In genomic region chr3:116804746-116805285, GRCm38 (mm10) we compare ENCODE assay signal across 13 mouse cellular contexts. TPM values are rescaled to one million over a fixed set of nuclear protein-coding genes. Genes with fewer than 3 reads are reported as not detected.
DNase-seq lines count a peak whose midpoint lies in the region; ATAC-seq and TF ChIP-seq lines count a peak whose summit lies in the region.
"Had no signal": no experiment of that assay in that cellular context is flagged by ENCODE, and none has a peak within 500 bp of the region (broad histone marks: within the 10 kb centered on the region; RNA-seq: fewer than 3 reads in every experiment).

No protein-coding gene starts in this region.

- ATAC-seq in heart, embryonic 13.5 days (ENCODE audit: extremely low read depth, insufficient number of reproducible peaks, low FRiP score, low TSS enrichment), result no peak
- ATAC-seq in liver, postnatal 0 days, result no peak
- no peak for ATAC-seq in liver, embryonic 12.5 days
- ATAC-seq in neural tube, embryonic 12.5 days (ENCODE audit: low FRiP score, low read depth), result no peak
- ATAC-seq in erythroid progenitor cell, adult 5-6 weeks (replicated peaks; ENCODE audit: low FRiP score, poor library complexity, severe bottlenecking), result no peak
- no peak for ATAC-seq in activated CD4-positive, CD25-positive, alpha-beta regulatory T cell, adult 4 months

- H3K27ac ChIP-seq in heart, embryonic 13.5 days (replicated peaks), result peak overlapping the region; percentile 41; the same call in 1 of the 2 replicates
- 0 out of 2 replicates have a peak overlapping the region, but pooled peaks have one; percentile 11 for H3K27ac ChIP-seq in liver, postnatal 0 days (ENCODE audit: low read depth)
- H3K27ac ChIP-seq in liver, embryonic 12.5 days, result no peak overlapping the region
- peak overlapping the region; percentile 53; the same call in 1 of the 2 replicates for H3K27ac ChIP-seq in forebrain, embryonic 10.5 days
- H3K27ac ChIP-seq in neural tube, embryonic 12.5 days, result no peak overlapping the region

- TF ChIP-seq EP300 in liver, postnatal 0 days (IDR thresholded peaks at IDR 0.05; ENCODE audit: low read depth), result no peak

- 55% methylated on average over 6 of the region's 6 CpGs for WGBS in heart, embryonic 13.5 days
- 73% methylated on average over 6 of the region's 6 CpGs for WGBS in liver, postnatal 0 days (ENCODE audit: insufficient replicate concordance)
- 74% methylated on average over 6 of the region's 6 CpGs for WGBS in liver, embryonic 12.5 days (ENCODE audit: insufficient replicate concordance)
- WGBS in forebrain, embryonic 10.5 days, result 42% methylated on average over 6 of the region's 6 CpGs
- WGBS in neural tube, embryonic 12.5 days, result 15% methylated on average over 6 of the region's 6 CpGs

- peak overlapping the region; percentile 85 for H3K4me2 ChIP-seq in heart, embryonic 13.5 days
- H3K4me2 ChIP-seq in liver, postnatal 0 days (ENCODE audit: low read depth, low read length), result 0 out of 2 replicates have a peak overlapping the region, but pooled peaks have one; percentile 91
- H3K4me2 ChIP-seq in liver, embryonic 12.5 days, result no peak overlapping the region
- H3K4me2 ChIP-seq in neural tube, embryonic 12.5 days (replicated peaks), result peak overlapping the region; percentile 45
- H3K4me2 ChIP-seq: liver, embryonic 11.5 days had no signal

- TF ChIP-seq CTCF in liver, postnatal 0 days (IDR thresholded peaks at IDR 0.05; ENCODE audit: low read depth), result no peak

- H3K9me3 ChIP-seq in heart, embryonic 13.5 days, result no peaks in the 10 kb centered on the region
- no peaks in the 10 kb centered on the region for H3K9me3 ChIP-seq in liver, postnatal 0 days (ENCODE audit: low read length)
- no peaks in the 10 kb centered on the region for H3K9me3 ChIP-seq in liver, embryonic 12.5 days (replicated peaks)
- no peaks in the 10 kb centered on the region for H3K9me3 ChIP-seq in forebrain, embryonic 10.5 days
- H3K9me3 ChIP-seq in neural tube, embryonic 12.5 days, result no peaks in the 10 kb centered on the region

- H3K36me3 ChIP-seq in heart, embryonic 13.5 days, result peaks cover 27% of the 10 kb centered on the region
- H3K36me3 ChIP-seq in liver, postnatal 0 days (replicated peaks; ENCODE audit: insufficient read depth, low read length), result peaks cover 6% of the 10 kb centered on the region
- peaks cover 4% of the 10 kb centered on the region; the same call in 1 of the 2 replicates for H3K36me3 ChIP-seq in liver, embryonic 12.5 days
- H3K36me3 ChIP-seq in forebrain, embryonic 10.5 days (replicated peaks), result no peaks in the 10 kb centered on the region
- no peaks in the 10 kb centered on the region for H3K36me3 ChIP-seq in neural tube, embryonic 12.5 days

- no peak for DNase-seq in heart, adult 9 months (ENCODE audit: low spot score in 2 of 2)
- DNase-seq in liver, postnatal 0 days, result no peak
- no peak for DNase-seq in forebrain, embryonic 10.5 days (ENCODE audit: extremely low spot score, low spot score)
- DNase-seq: cerebellum, adult 11-12 months; thymus, postnatal 4 days had no signal

- H3K4me1 ChIP-seq in heart, embryonic 13.5 days, result peaks cover 51% of the 10 kb centered on the region
- H3K4me1 ChIP-seq in liver, postnatal 0 days (ENCODE audit: insufficient read depth), result peaks cover 36% of the 10 kb centered on the region
- H3K4me1 ChIP-seq in liver, embryonic 12.5 days, result peaks cover 33% of the 10 kb centered on the region
- H3K4me1 ChIP-seq in forebrain, embryonic 10.5 days, result peaks cover 33% of the 10 kb centered on the region
- H3K4me1 ChIP-seq in neural tube, embryonic 12.5 days, result peaks cover 17% of the 10 kb centered on the region

- peak overlapping the region; percentile 42 for H3K9ac ChIP-seq in heart, embryonic 13.5 days
- no peak overlapping the region for H3K9ac ChIP-seq in liver, postnatal 0 days (replicated peaks)
- H3K9ac ChIP-seq in liver, embryonic 12.5 days, result no peak overlapping the region
- H3K9ac ChIP-seq in neural tube, embryonic 12.5 days, result 0 out of 2 replicates have a peak overlapping the region, but pooled peaks have one; percentile 38

- H3K4me3 ChIP-seq in heart, embryonic 13.5 days, result peak overlapping the region; percentile 28
- no peak overlapping the region for H3K4me3 ChIP-seq in liver, postnatal 0 days (ENCODE audit: low read depth, low read length)
- no peak overlapping the region for H3K4me3 ChIP-seq in liver, embryonic 12.5 days
- H3K4me3 ChIP-seq in forebrain, embryonic 10.5 days, result peak overlapping the region; percentile 14; the same call in 1 of the 2 replicates
- H3K4me3 ChIP-seq in neural tube, embryonic 12.5 days, result no peak overlapping the region
- H3K4me3 ChIP-seq: erythroblast, embryonic 14.5 days had no signal

- H3K27me3 ChIP-seq in heart, embryonic 13.5 days (replicated peaks), result no peaks in the 10 kb centered on the region
- no peaks in the 10 kb centered on the region for H3K27me3 ChIP-seq in liver, postnatal 0 days (ENCODE audit: insufficient read depth, low read length)
- no peaks in the 10 kb centered on the region for H3K27me3 ChIP-seq in liver, embryonic 12.5 days (replicated peaks)
- no peaks in the 10 kb centered on the region for H3K27me3 ChIP-seq in forebrain, embryonic 10.5 days (ENCODE audit: poor library complexity, severe bottlenecking)
- no peaks in the 10 kb centered on the region for H3K27me3 ChIP-seq in neural tube, embryonic 12.5 days (replicated peaks)
- H3K27me3 ChIP-seq: CH12.LX had no signal

RNA-seq across cellular contexts. Expression of gene Agl, which starts 3.1 kb away (rescaled TPM):
- polyA plus RNA-seq in heart, embryonic 13.5 days (2015; fragmentation: Nextera tagmentation; extraction: Ambion mirVana), result 43.3 and 44.3 TPM in 2 replicates
- 8.4 and 9.1 TPM in 2 replicates for polyA plus RNA-seq in liver, postnatal 0 days (2015; fragmentation: Nextera tagmentation; extraction: Ambion mirVana)
- polyA plus RNA-seq in liver, embryonic 12.5 days (2016; fragmentation: Nextera tagmentation; extraction: Ambion mirVana), result 7.1 and 7.4 TPM in 2 replicates
- 9.9 and 11.0 TPM in 2 replicates for polyA plus RNA-seq in forebrain, embryonic 10.5 days (2016; fragmentation: Nextera tagmentation; extraction: Ambion mirVana)
- 17.7 and 19.0 TPM in 2 replicates for polyA plus RNA-seq in neural tube, embryonic 12.5 days (2016; fragmentation: Nextera tagmentation; extraction: Ambion mirVana)
- total RNA-seq in erythroid progenitor cell, adult 5-6 weeks (2015; ENCODE audit: low replicate concordance), result 3.4 and 9.7 TPM in 2 replicates
- 1.0 and 2.9 TPM in 2 replicates for total RNA-seq in erythroid progenitor cell, adult 5-6 weeks (2017; ENCODE audit: low replicate concordance)
- 1 to 10 TPM; 1.8 to 2.6 TPM for polyA plus RNA-seq in activated CD4-positive, CD25-positive, alpha-beta regulatory T cell, adult 4 months (2017; shearing (Covaris generic))
- polyA plus RNA-seq: erythroblast, embryonic 14.5 days had no signal

RNA-seq across cellular contexts. Expression of gene Frrs1, which starts 54.4 kb away (rescaled TPM):
- 17.1 and 18.1 TPM in 2 replicates for polyA plus RNA-seq in heart, embryonic 13.5 days (2015; fragmentation: Nextera tagmentation; extraction: Ambion mirVana)
- 20.6 and 22.7 TPM in 2 replicates for polyA plus RNA-seq in liver, postnatal 0 days (2015; fragmentation: Nextera tagmentation; extraction: Ambion mirVana)
- polyA plus RNA-seq in liver, embryonic 12.5 days (2016; fragmentation: Nextera tagmentation; extraction: Ambion mirVana), result 46.0 and 48.3 TPM in 2 replicates
- polyA plus RNA-seq in forebrain, embryonic 10.5 days (2016; fragmentation: Nextera tagmentation; extraction: Ambion mirVana), result 14.7 and 16.3 TPM in 2 replicates
- polyA plus RNA-seq in neural tube, embryonic 12.5 days (2016; fragmentation: Nextera tagmentation; extraction: Ambion mirVana), result 3.7 and 4.0 TPM in 2 replicates
- total RNA-seq in erythroid progenitor cell, adult 5-6 weeks (2015; ENCODE audit: low replicate concordance), result 15.9 and 23.5 TPM in 2 replicates
- 9.6 and 16.8 TPM in 2 replicates for total RNA-seq in erythroid progenitor cell, adult 5-6 weeks (2017; ENCODE audit: low replicate concordance)
- 10 to 100 TPM; 13.8 to 26.3 TPM for polyA plus RNA-seq in activated CD4-positive, CD25-positive, alpha-beta regulatory T cell, adult 4 months (2017; shearing (Covaris generic))

Comparison
In these comparisons a context has a peak if more than half of its experiments do, and no peak if none do; other contexts are left out.
1. H3K27ac ChIP-seq: peak in heart, embryonic 13.5 days (single experiment), liver, postnatal 0 days (single experiment) and forebrain, embryonic 10.5 days (single experiment); none in liver, embryonic 12.5 days (single experiment) and neural tube, embryonic 12.5 days (single experiment).
2. H3K4me3 ChIP-seq: peak in heart, embryonic 13.5 days (single experiment) and forebrain, embryonic 10.5 days (single experiment); none in liver, postnatal 0 days (single experiment), liver, embryonic 12.5 days (single experiment) and neural tube, embryonic 12.5 days (single experiment).
3. H3K9ac ChIP-seq: peak in heart, embryonic 13.5 days (single experiment) and neural tube, embryonic 12.5 days (single experiment); none in liver, postnatal 0 days (single experiment) and liver, embryonic 12.5 days (single experiment).